Mouse (Mus musculus) stomach, embryonic 16.5 days (tissue): ENCODE measurements around the gene Gprin1. TPM values are rescaled to one million over a fixed set of nuclear protein-coding genes. Genes with fewer than 3 reads are reported as not detected.
A peak's percentile ranks its signal among the peaks of the same experiment; 100 is the strongest.
"Not testable (repeated sequence)": the region's sequence is repeated elsewhere in the genome, so short reads cannot be mapped to it uniquely, and the experiment has no call there.

Experiments used
- ATAC-seq: fragments of 200-750 bp; cut with Nextera tagmentation; 2 replicates; pipeline ENCODE4 v1.8.0; 2017; ENCODE audit warnings: moderate number of reproducible peaks, moderate TSS enrichment; ENCODE audit not compliant: insufficient read depth, low FRiP score
- H3K27ac ChIP-seq: fragments of 300-500 bp; sonication (generic); 2 replicates; pipeline ENCODE4 v1.5.1; 2014; ENCODE audit warnings: low read length
- H3K27me3 ChIP-seq: fragments of 300-500 bp; sonication (generic); 2 replicates; pipeline ENCODE4 v1.6.1; 2014; ENCODE audit warnings: low read length, control low read depth, mixed read lengths; ENCODE audit not compliant: control insufficient read depth, insufficient read depth
- H3K36me3 ChIP-seq: fragments of 300-500 bp; sonication (generic); 2 replicates; pipeline ENCODE4 v1.6.1; 2014; ENCODE audit warnings: low read length; ENCODE audit not compliant: control insufficient read depth, insufficient read depth
- H3K4me1 ChIP-seq: fragments of 300-500 bp; sonication (generic); 2 replicates; pipeline ENCODE4 v1.6.1; 2014; ENCODE audit warnings: low read length, control low read depth, mixed read lengths; ENCODE audit not compliant: control insufficient read depth, insufficient read depth
- H3K4me2 ChIP-seq: fragments of 300-500 bp; sonication (generic); 2 replicates; pipeline ENCODE4 v1.6.1; 2014; ENCODE audit warnings: low read depth, low read length, mixed read lengths
- H3K4me3 ChIP-seq: fragments of 300-500 bp; sonication (generic); replicated peaks from 2 replicates; pipeline ENCODE4 v1.5.1; 2014; ENCODE audit warnings: mild to moderate bottlenecking, low read length
- H3K9ac ChIP-seq: fragments of 300-500 bp; sonication (generic); 2 replicates; pipeline ENCODE4 v1.6.1; 2014; ENCODE audit warnings: low read length
- H3K9me3 ChIP-seq: fragments of 300-500 bp; sonication (generic); replicated peaks from 2 replicates; pipeline ENCODE4 v1.6.1; 2016; ENCODE audit warnings: low read length, control low read depth; ENCODE audit not compliant: control insufficient read depth
- WGBS: fragments of 180-500 bp; shearing (Covaris S2); extraction: QIAGEN DNeasy Blood & Tissue Kit; methylation state at CpG from one replicate; pipeline ENCODE4 v1.1.7; 2014; 5-methylcytosine and 5-hydroxymethylcytosine counted together
- polyA plus RNA-seq: library from polyadenylated mRNA; unstranded; fragments of >200 nt; fragmentation: Nextera tagmentation; extraction: Ambion mirVana; gene quantifications from 2 replicates; pipeline ENCODE4 v1.2.1, GENCODE M21; 2015

Gprin1 gene
- polyA plus RNA-seq, 1 experiment from 2014 or later = 0.19 TPM

DNA sequence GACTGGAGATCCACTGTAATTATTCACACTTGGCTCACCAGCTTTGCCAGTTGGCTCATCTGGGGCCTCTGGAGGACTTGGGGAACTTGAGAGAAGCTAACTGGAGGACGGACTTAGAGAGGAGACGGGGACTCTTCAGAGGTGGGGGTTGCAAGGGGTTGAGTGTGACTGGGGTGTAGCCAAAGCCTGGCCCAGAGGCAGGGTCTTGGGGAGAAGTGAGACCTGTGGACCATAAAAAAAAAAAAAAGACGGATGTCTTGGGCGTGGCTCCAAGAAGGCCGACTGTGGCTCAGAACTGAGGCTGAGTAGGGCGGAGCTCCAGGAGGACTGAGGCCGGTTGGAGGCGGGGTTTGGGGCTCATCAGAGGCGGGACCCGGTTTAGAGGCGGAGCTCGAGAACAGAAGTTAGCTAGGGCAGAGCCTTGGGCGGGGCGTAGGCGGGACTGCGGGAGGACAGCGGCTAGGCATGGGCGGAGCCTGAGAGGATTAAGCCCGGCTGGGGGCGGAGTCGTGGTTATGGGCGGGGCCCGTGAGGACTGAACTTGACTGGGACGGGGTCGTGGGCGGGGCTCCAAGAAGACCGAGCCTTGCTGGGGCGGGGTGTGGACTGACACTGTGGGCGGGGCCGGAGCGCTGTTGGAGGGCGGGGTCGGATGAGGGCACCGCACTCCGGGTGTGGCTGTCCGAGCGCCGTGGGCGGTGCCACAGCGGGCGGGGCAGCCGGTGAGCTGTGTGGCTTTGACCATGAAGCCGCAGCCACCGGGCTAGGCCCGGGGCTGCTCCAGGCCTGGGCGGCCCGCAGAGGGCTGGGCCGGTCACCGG, 39.3 kb upstream of the Gprin1 start, which contains the start of gene Tspan17:
Gene Tspan17 (plus strand): TSS at position 638 of the 821 bp plus-strand sequence.
- under 1% methylated on average over 48 of the region's 49 CpGs for WGBS
- Histone ChIP-seq H3K4me3 (peak within 1 kb of the TSS; percentile 68), H3K27me3 (no peaks in the 10 kb centered on the region; the same call in none of the 2 replicates), H3K36me3 (no peaks in the 10 kb centered on the region), H3K4me1 (peaks cover 6% of the 10 kb centered on the region), H3K4me2 (peak within 1 kb of the TSS; percentile 99), H3K9ac (peak within 1 kb of the TSS; percentile 73), H3K9me3 (no peaks in the 10 kb centered on the region), H3K27ac (0 out of 2 replicates have a peak within 1 kb of the TSS, but pooled peaks have one; percentile 19)
- peak; percentile 92 for ATAC-seq

DNA sequence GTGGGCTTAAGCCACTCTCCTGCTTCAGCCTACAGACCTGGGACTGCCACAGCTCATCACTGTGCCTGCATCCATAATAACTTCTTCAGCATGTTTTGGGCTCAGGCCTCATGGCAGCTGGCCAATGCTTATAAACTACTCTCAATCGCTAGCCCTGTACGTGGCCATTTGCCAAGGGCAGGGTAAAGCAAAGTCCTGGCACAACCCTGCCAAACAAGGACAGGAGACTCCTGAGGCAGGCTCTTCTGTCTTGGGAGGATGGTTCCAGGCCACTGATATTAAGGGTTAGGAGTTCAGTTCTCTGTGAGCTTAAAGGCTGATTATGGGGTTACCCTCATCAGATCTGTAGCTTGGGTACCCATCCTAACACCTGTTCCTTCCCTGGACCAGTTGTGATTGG, 37.9 kb upstream of the Gprin1 start:
- not testable (repeated sequence) for H3K36me3 ChIP-seq, H3K9ac ChIP-seq, H3K4me1 ChIP-seq, H3K27me3 ChIP-seq, H3K27ac ChIP-seq, H3K9me3 ChIP-seq, H3K4me3 ChIP-seq, H3K4me2 ChIP-seq, ATAC-seq
- 49% methylated on average over 2 of the region's 2 CpGs for WGBS

DNA sequence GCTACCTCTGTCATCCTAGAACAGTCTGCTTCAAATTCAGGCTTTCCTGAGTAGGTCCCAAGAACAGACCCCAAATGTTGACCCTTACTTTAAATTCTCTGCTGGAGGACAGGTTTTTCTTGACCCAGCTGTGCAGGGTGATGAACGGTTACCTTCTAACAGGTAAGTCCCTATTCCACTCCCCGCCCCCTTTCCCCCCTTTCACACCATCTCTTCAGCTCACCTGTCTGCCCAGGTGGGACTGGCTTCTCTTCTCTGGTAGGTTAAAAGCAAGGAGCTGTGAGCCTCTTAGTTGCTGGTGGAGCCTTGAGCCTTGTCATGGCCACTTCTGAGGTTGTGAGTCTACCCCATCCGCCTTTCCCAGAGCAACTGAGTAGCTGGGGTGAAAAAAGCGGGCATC, 34.0 kb upstream of the Gprin1 start, which contains the start of gene Eif4e1b:
Gene Eif4e1b (plus strand): TSS at position 301 of the 400 bp plus-strand sequence.
- H3K4me3 ChIP-seq = no peak within 1 kb of the TSS
- no peaks in the 10 kb centered on the region for H3K36me3 ChIP-seq
- no peaks in the 10 kb centered on the region for H3K27me3 ChIP-seq
- H3K9me3 ChIP-seq = no peaks in the 10 kb centered on the region
- no peak within 1 kb of the TSS for H3K9ac ChIP-seq
- no peak within 1 kb of the TSS for H3K4me2 ChIP-seq
- 81% methylated on average over 4 of the region's 4 CpGs for WGBS
- no peak within 1 kb of the TSS for H3K27ac ChIP-seq
- ATAC-seq = no peak
- H3K4me1 ChIP-seq = no peaks in the 10 kb centered on the region

DNA sequence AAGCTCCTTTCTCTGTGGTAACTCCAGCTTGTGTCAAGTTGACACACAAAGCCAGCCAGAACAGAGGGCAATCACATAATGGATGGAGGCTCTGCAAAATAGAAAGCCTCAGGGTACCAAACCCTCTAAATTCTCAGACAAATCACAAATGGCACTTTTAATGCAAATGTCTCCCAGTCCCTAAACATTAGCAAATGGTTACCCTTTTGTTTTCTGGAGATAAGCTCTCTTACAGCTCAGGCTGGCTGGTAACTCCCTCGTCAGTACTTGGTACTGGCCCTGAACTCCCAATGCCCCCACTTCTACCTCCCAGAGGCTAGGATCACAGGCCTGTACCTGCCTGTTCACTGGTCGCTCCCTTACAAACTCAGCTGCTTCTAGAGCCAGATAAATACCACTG, 33.6 kb upstream of the Gprin1 start:
- no peak for ATAC-seq
- Histone ChIP-seq H3K36me3 (no peaks in the 10 kb centered on the region), H3K4me1 (no peaks in the 10 kb centered on the region), H3K9ac (no peak overlapping the region), H3K27ac (no peak overlapping the region), H3K4me2 (no peak overlapping the region), H3K27me3 (no peaks in the 10 kb centered on the region), H3K4me3 (no peak overlapping the region), H3K9me3 (no peaks in the 10 kb centered on the region)
- WGBS = 54% methylated on average over 2 of the region's 2 CpGs

DNA sequence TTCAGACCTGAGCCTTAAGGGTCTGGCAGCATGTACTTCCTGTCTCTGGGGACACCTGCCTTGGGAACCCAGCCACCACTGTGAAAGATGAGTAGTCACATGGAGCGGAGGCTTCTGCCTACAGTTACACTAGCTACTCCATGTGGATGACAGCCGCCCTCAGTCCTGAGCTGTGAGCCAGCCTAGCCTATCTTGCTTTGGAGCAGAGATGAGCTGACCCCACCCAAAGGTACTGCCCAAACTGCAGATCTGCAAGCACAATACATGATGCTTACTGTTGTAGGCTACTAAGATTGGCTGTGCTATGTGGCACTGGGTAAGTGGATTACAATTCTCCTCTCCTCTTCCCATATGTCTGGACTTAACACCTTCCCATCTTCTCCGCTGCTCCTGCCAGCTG, 31.4 kb upstream of the Gprin1 start:
- Histone ChIP-seq H3K9me3 (no peaks in the 10 kb centered on the region), H3K4me2 (no peak overlapping the region), H3K27me3 (no peaks in the 10 kb centered on the region), H3K4me1 (no peaks in the 10 kb centered on the region), H3K9ac (no peak overlapping the region), H3K4me3 (no peak overlapping the region), H3K36me3 (no peaks in the 10 kb centered on the region), H3K27ac (no peak overlapping the region)
- 86% methylated on average over 3 of the region's 3 CpGs for WGBS
- ATAC-seq = no peak

DNA sequence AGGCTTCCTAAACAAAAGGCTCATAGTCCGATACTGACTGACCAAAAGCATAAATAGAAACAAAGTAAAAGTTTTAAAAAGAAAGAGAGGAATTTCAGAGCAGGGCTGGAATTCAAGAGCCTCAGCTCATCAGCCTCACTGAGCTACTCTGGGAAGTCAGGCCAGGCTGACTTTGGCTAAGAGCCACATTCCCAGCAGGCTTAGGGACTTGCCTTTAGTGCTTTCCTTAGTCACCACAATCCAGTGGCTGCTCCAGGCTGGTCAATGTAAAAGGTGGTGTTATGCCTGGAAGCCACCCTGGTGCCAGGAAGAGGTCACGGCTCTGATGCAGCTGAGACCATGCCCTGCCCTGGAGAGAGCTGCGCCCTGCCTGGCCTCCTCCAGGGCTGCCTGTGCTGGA, 30.9 kb upstream of the Gprin1 start:
- Histone ChIP-seq H3K27me3 (no peaks in the 10 kb centered on the region), H3K4me1 (no peaks in the 10 kb centered on the region), H3K4me2 (no peak overlapping the region), H3K9ac (no peak overlapping the region), H3K36me3 (no peaks in the 10 kb centered on the region), H3K27ac (no peak overlapping the region), H3K9me3 (no peaks in the 10 kb centered on the region), H3K4me3 (no peak overlapping the region)
- ATAC-seq = no peak
- WGBS = 63% methylated on average over 3 of the region's 3 CpGs

DNA sequence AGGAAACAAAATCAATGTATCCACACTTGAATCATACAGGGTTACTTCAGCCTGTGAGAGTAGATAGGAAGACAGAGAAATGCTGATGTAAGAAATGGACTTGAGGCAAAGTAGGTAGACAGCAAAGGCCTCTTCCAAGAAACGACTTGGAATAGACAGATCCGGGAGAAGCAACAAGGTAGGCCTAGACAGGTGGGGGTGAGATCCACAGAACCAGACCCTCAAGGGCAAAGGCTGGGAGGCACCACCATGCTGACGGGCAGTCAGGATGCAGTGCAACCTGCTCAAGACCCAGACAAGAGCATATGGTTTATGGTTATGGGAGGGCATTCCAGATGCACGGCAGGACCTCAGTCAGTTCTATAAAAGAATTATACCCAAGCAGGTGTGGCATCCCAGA, 17.3 kb upstream of the Gprin1 start:
- Histone ChIP-seq H3K27ac (no peak overlapping the region), H3K9ac (no peak overlapping the region), H3K9me3 (no peaks in the 10 kb centered on the region), H3K4me1 (peaks cover 8% of the 10 kb centered on the region; the same call in 1 of the 2 replicates), H3K4me2 (no peak overlapping the region), H3K27me3 (peaks cover 45% of the 10 kb centered on the region), H3K4me3 (no peak overlapping the region), H3K36me3 (no peaks in the 10 kb centered on the region)
- ATAC-seq = no peak
- 76% methylated on average over 4 of the region's 4 CpGs for WGBS

DNA sequence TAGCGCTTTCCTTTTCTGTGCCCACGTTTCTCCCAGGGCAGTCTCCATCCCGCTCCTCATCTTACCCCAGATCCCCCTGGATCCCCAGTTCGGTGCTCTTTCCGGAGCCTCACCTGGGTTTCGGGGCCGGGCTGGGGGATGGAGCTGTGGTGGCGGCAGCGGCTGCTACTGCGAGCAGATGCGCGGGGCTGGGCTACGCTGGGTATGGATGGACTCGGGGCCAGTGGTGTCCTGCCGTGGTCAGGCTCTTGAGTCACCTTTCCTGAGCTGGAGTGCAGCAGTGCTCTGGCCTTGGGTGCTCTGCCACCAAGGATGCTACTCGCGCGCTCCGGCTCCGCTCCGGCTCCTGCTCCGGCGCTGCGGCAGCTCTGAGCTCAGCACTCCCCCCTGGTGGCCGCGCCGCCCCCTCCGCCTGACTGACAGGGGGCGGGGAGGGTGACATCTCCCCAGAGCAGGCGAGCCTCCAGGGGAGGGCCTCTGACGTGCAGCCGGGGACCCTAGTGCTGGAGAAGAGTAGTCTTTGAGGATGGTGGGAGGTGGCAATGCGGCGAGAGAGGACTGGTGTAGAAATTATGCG, 16.6 kb upstream of the Gprin1 start, which contains the start of gene Sncb:
Gene Sncb (minus strand): TSS at position 404 of the 577 bp plus-strand sequence.
- no peaks in the 10 kb centered on the region for H3K9me3 ChIP-seq
- peak within 1 kb of the TSS; percentile 35 for H3K4me3 ChIP-seq
- peak within 1 kb of the TSS; percentile 47 for H3K4me2 ChIP-seq
- no peak within 1 kb of the TSS for H3K9ac ChIP-seq
- no peaks in the 10 kb centered on the region for H3K36me3 ChIP-seq
- H3K27me3 ChIP-seq = peaks cover 45% of the 10 kb centered on the region
- peaks cover 8% of the 10 kb centered on the region; the same call in 1 of the 2 replicates for H3K4me1 ChIP-seq
- WGBS = 2% methylated on average over 35 of the region's 35 CpGs
- H3K27ac ChIP-seq = no peak within 1 kb of the TSS
- ATAC-seq = peak; percentile 31; the same call in 1 of the 2 replicates
